Mouse (Mus musculus): Measurements from ENCODE around the gene Snrpd2.
"Not testable (repeated sequence)": the region's sequence is repeated elsewhere in the genome, so short reads cannot be mapped to it uniquely, and the experiment has no call there.

The Snrpd2 gene

GRCm38 (mm10) chr7:19148875-19149541, 514 bp upstream of the Snrpd2 start, which contains the start of gene Qpctl:
Gene Qpctl, minus strand, starts transcription at chr7:19149291.
- peak; percentile 98 for DNase-seq (ENCODE audit: extremely low read depth, low read depth)

- not testable (repeated sequence) for DNase-seq (ENCODE audit: extremely low read depth, low read depth)
These were observed 1.6 kb downstream of the Snrpd2 start for GRCm38 (mm10) chr7:19151121-19151520.

- no peak for DNase-seq (ENCODE audit: extremely low read depth, low read depth)
These were observed 5.3 kb downstream of the Snrpd2 start for GRCm38 (mm10) chr7:19154796-19155195.

DNA sequence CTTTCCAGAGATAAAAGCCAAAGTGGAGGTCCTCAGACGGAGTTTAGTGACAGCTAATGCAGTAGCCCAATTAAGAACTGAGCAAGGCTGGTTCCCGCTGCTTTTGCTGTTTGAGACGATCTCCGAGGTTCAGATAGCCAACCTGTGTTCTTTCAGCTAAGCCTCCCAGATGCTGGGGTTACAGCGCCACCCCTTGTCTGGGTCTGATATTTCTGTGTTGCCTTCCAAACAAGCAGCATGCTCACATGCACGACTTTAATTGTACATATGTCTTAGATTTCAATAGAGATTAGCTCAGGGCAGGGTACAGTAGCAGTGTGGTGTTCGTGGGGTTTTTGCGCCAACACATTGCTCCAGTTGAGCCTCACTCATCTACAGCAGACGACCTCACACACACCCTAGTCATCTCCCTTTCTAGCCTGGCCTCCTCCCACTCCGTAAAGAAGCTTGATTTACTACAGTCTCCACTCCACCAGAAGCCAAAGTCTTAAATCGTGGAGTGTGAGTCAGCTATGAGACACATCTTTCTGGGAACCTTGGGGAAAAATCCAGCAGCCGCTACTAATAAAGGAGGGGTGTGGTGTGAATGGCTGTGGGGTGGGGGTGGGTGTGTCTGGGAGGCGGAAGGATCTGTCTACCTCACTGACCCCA, 6.4 kb downstream of the Snrpd2 start:
- DNase-seq (ENCODE audit: extremely low read depth, low read depth): no peak

GRCm38 (mm10) chr7:19157160-19157800, 7.8 kb downstream of the Snrpd2 start:
- DNase-seq (ENCODE audit: extremely low read depth, low read depth): no peak

- no peak for DNase-seq (ENCODE audit: extremely low read depth, low read depth)
These were observed 9.1 kb downstream of the Snrpd2 start for GRCm38 (mm10) chr7:19158601-19159000.

GRCm38 (mm10) chr7:19159411-19159810, 9.9 kb downstream of the Snrpd2 start:
- no peak for DNase-seq (ENCODE audit: extremely low read depth, low read depth)

DNA sequence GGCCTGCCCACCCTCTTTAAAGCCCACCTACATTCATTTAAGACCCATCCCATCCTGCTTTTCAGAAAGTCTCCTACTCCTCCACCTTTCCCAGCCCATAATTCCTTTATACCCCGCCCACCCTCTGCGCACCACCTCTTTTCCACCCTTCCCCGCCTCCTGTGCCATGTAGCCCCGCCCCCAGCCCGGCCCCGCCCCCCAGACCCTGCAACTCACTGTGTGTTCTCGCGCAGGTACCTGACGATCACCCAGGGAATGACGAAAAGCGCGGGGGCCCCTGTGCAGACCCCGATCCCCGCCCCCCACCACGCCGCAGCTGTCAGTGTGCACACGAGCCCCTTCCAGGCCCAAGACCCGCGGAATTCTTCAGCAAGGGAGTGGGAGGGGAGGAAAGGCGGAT, 10.6 kb downstream of the Snrpd2 start:
- DNase-seq (ENCODE audit: extremely low read depth, low read depth): no peak

- DNase-seq (ENCODE audit: extremely low read depth, low read depth): no peak
These were observed 13.4 kb downstream of the Snrpd2 start for GRCm38 (mm10) chr7:19162928-19163327.

- no peak for DNase-seq (ENCODE audit: extremely low read depth, low read depth)
These were observed 14.2 kb downstream of the Snrpd2 start for GRCm38 (mm10) chr7:19163752-19164151.

DNA sequence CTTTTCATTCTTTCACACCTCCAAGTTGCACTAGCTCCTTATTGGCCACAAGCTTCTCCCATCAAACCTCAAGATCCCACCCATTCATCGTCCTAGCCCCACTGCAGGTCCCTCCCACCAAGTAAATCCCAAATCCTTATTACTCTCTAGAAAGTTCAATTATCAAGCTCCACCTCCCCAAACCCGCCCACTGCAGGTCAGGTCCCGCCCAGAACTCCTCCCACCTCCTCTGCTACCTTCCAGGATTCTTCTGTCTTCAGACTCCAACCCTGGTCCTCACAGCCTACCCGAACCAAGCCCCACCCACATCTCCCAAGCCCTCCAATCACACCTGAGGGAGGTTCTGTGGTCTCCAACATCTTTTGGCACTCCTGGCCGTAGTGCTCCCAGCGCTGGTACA, 14.7 kb downstream of the Snrpd2 start:
- DNase-seq (ENCODE audit: extremely low read depth, low read depth): peak; percentile 87

DNA sequence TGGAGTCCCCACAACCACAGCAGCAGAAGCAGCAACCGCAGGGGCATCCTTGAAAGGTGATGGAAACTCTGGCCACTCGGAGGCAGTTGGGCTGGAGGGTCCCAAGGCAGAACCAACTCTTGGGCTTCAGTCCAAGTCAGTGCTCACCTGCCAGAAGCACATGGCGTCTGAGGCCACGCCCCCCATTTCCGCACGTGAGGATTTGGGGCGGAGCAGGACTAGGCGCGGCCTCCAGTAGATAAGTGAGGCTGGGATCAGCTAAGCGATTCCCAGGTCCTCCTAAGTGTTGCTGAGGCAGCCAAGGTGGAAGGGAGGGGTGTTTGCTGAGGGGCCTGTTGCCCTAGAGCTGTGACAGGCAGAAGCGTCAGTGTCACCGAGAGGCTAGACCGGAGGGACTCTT, 15.5 kb downstream of the Snrpd2 start:
- DNase-seq (ENCODE audit: extremely low read depth, low read depth): no peak

GRCm38 (mm10) chr7:19165656-19166423, 16.3 kb downstream of the Snrpd2 start, which contains the start of gene Gipr:
Gene Gipr, minus strand, starts transcription at chr7:19166127.
- DNase-seq (ENCODE audit: extremely low read depth, low read depth): no peak

GRCm38 (mm10) chr7:19166990-19167389, 17.5 kb downstream of the Snrpd2 start:
- no peak for DNase-seq (ENCODE audit: extremely low read depth, low read depth)

GRCm38 (mm10) chr7:19169506-19169905, 20.0 kb downstream of the Snrpd2 start:
- DNase-seq (ENCODE audit: extremely low read depth, low read depth): no peak

- no peak for DNase-seq (ENCODE audit: extremely low read depth, low read depth)
These were observed 20.6 kb downstream of the Snrpd2 start for GRCm38 (mm10) chr7:19170142-19170541.

DNA sequence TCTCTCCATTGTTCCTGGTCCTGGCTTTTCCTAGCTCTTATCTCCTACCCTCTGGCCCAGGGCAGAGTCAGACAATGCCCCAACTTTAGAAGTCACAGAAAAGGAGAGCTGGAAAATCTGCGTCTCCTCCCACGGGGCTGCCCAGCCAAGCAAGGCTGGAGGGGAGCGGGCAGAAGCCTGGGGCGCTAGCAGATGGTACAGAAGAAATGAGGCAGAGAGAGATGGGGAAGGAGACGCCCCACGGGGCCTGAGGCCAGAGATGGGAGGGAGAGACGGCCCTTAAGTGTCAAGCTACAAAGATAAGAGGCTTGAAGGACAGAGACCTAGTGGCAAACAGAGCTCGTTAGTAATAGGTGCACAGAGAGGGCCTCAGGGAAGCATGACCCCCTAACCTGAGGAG, 22.3 kb downstream of the Snrpd2 start:
- DNase-seq (ENCODE audit: extremely low read depth, low read depth): no peak

- DNase-seq (ENCODE audit: extremely low read depth, low read depth): no peak
These were observed 23.4 kb downstream of the Snrpd2 start for GRCm38 (mm10) chr7:19172874-19173273.

DNA sequence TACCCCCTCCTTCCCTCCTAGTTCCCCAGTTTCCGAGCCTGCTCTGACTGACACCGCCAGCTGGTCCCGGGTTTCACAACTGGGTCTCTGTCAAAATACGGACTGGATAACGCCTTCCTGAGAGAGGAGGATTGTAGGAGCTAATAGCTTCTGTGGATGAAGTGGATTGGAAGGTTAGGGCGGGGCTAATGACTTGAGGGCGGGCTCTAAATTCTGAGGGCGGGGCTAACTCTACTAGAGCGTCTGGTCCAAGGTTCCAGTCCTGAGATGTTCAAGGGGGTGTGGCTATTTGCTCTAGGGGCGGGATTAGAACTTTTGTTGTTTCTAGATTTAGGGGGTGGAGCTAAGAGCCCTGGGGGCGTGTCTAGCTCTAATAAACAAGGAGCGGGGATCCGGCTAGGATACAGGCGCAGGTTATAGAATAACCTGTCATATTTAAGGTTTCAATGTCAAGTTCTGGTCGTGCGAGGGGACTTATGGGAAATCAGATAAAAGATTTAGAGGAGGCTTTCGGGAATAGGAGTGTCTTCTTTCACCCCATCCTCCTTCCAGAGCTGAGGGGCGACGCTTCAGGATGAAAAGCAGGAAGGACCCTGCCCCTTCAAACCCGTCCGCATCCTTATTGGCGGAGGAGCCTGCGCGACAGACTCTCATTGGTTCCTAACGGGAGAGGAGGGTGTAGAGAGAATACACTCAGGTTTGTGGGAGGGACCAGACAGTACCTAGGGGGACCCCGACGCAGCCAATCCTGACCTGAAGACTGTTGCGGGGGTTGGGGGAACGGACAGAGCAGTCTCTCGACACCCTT, 26.4 kb downstream of the Snrpd2 start, which contains the start of gene Eml2:
Gene Eml2, plus strand, starts transcription at position 714 of the 808 bp plus-strand sequence.
- no peak for DNase-seq (ENCODE audit: extremely low read depth, low read depth)

DNA sequence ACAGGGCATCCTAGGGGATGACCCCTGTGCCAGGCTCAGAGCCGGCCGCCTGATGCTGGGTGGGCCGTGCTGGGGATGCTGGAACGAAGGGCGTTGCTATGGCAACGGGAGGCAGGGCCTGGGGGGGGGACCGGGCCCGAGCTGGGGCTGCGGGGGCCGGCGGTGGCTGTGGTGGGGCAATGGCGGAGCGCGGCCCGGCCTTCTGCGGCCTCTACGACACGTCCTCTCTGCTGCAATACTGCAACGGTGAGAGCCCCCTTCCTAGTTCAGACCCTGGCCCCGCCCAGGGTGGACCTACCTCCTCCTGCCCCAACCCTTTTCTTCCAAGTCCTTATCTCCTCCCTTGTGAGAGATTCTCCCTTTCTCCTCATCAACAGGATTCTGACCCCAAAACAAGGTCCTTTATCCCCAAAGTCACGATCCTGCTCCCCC, 27.0 kb downstream of the Snrpd2 start:
- DNase-seq (ENCODE audit: extremely low read depth, low read depth): no peak

GRCm38 (mm10) chr7:19177216-19177615, 27.7 kb downstream of the Snrpd2 start:
- DNase-seq (ENCODE audit: extremely low read depth, low read depth): no peak
